Mouse (Mus musculus) liver, adult 2 months (tissue): ENCODE measurements around the gene E130308A19Rik. TPM values are rescaled to one million over a fixed set of nuclear protein-coding genes. Genes with fewer than 3 reads are reported as not detected.

Experiments used
- DNase-seq: peaks from one replicate; pipeline ENCODE4 v3.0.0-alpha.2; 2011; ENCODE audit warnings: low read depth, low spot score; ENCODE audit errors: extremely low read depth
- H3K27ac ChIP-seq: fragments of 200-500 bp; replicated peaks from 2 replicates; pipeline ENCODE4 v1.5.1; 2012; ENCODE audit warnings: low read depth, mild to moderate bottlenecking, control low read depth, inconsistent platforms, low read length; ENCODE audit not compliant: insufficient read depth
- H3K27me3 ChIP-seq: fragments of 200-500 bp; 2 replicates; pipeline ENCODE4 v1.6.1; 2012; ENCODE audit warnings: mild to moderate bottlenecking, moderate library complexity, low read length, inconsistent platforms; ENCODE audit not compliant: control insufficient read depth, insufficient read depth
- H3K36me3 ChIP-seq: fragments of 200-500 bp; 2 replicates; pipeline ENCODE4 v1.6.1; 2012; ENCODE audit warnings: low read length, inconsistent platforms; ENCODE audit not compliant: control insufficient read depth, insufficient read depth
- H3K4me1 ChIP-seq: fragments of 200-500 bp; 2 replicates; pipeline ENCODE4 v1.6.1; 2011; ENCODE audit warnings: low read length; ENCODE audit not compliant: control insufficient read depth, insufficient read depth
- H3K4me3 ChIP-seq: fragments of 200-500 bp; 2 replicates; pipeline ENCODE4 v1.5.1; 2011; ENCODE audit warnings: low read depth, mild to moderate bottlenecking, control low read depth, low read length, moderate library complexity; ENCODE audit not compliant: insufficient read depth
- H3K79me2 ChIP-seq: fragments of 200-500 bp; 2 replicates; pipeline ENCODE4 v1.6.1; 2012; ENCODE audit warnings: inconsistent platforms, mild to moderate bottlenecking, low read length, moderate library complexity; ENCODE audit not compliant: control insufficient read depth, insufficient read depth
- H3K9ac ChIP-seq: fragments of 200-500 bp; 2 replicates; pipeline ENCODE4 v1.6.1; 2012; ENCODE audit warnings: low read depth, mild to moderate bottlenecking, control low read depth, inconsistent platforms, low read length
- CTCF ChIP-seq: fragments of 200-500 bp; IDR thresholded peaks from 2 replicates; pipeline ENCODE4 v1.5.1; 2011; ENCODE audit warnings: low read depth, low read length, control low read depth
- POLR2A ChIP-seq: fragments of 200-500 bp; IDR thresholded peaks from 2 replicates; pipeline ENCODE4 v1.6.1; 2011; ENCODE audit warnings: low read length, control low read depth; ENCODE audit not compliant: insufficient read depth; ENCODE audit errors: extremely low read depth
- WGBS: fragments of 180-500 bp; shearing (Covaris S2); methylation state at CpG from one replicate; pipeline ENCODE4 v1.1.7; 2018; 5-methylcytosine and 5-hydroxymethylcytosine counted together
- polyA plus RNA-seq: library from polyadenylated mRNA; depleted of rRNA; stranded (reverse); fragments of >200 nt; gene quantifications from 2 replicates; pipeline ENCODE4 v1.2.3, GENCODE M21; 2012
- total RNA-seq: library from RNA; depleted of rRNA; stranded (reverse); fragments of >200 nt; gene quantifications from 2 replicates; pipeline ENCODE4 v1.2.3, GENCODE M21; 2014

The E130308A19Rik gene
- total and polyA plus RNA-seq, 2 experiments: 1.5 to 2.6 TPM

DNA sequence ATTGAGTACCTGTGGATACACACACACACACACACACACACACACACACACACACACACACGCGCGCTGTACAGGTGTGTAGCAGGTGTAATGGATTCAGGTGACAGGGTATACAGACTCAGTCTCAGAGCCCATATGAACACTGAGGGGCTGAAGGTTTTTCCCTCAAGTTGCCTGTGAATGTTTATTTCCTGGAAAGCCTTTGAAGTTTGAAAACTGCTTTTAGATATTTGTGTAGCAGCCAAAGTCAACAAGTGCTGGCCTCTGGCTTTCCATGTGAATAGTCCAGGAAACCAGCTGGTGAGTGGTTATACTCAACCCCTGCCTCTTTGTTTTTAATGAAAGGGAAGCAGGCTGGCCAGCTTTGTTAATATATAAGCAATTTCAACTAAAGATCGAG is 91.3 kb downstream of the E130308A19Rik start:
- TF ChIP-seq CTCF: no peak
- TF ChIP-seq POLR2A: no peak
- Histone ChIP-seq H3K27me3 (no peaks in the 10 kb centered on the region), H3K36me3 (no peaks in the 10 kb centered on the region), H3K27ac (no peak overlapping the region), H3K4me3 (no peak overlapping the region), H3K9ac (no peak overlapping the region), H3K79me2 (no peaks in the 10 kb centered on the region; the same call in 1 of the 2 replicates), H3K4me1 (peaks cover 2% of the 10 kb centered on the region)
- WGBS: 35% methylated on average over 4 of the region's 4 CpGs
- peak; percentile 83 for DNase-seq

DNA sequence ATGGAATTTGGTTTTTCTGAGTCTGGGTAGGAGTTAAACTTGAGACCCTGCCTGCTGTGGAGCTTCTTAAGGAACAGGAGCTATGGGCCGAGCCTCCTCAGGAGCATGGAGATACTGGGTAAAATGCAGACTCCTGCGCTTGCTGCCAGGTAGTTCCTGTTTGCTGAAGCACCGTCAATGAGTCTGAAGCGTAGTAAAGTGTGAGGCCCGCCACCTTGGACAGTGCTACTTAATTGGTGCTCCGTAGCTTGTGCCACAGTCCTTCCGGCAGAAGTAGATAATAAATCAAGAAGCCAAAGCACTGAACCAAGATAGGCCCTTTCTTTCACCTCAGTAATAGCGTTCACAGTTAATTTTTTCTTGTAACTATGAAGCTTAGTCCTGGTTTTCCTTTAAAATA is 92.5 kb downstream of the E130308A19Rik start:
- 95% methylated on average over 8 of the region's 8 CpGs for WGBS
- no peak for TF ChIP-seq POLR2A
- no peak for TF ChIP-seq CTCF
- no peak for DNase-seq

DNA sequence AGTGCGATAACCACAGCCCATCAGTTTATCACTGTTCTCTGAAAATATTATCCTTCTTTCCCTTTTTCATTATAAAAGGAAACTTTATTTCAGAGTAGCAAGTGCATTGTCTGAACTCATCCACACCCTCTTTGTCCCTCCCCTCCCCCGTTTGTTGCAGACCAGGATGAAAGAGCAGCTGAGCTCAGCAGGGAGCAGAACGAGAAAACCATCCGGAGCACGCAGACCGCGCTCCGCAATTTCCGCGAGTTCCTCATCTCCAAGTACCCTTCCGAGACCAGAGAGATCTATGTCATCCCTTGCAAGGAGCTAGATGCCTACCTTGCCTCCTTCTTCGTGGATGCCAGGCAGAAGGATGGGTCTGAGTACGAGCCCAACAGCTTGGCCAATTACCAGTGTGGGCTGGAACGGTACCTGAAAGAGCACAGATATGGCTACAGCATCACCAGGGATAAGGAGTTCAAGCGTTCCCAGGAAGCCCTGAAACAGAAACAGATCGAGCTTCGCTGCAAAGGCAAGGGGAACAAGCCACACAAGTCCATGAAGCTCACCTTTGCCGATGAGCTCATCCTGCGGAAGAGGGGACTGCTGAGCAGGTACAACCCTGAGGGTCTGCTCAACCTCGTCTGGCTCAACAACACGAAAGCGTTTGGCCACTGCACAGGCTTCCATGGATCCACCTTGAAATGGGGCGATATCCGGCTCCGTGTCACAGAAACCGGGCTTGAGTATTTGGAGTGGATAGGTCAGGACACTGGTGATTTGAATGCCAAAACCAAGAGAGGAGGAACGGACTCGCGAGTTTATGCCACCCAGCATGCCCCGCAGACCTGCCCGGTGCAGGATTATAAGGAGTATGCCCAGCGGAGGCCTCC is 93.7 kb downstream of the E130308A19Rik start:
- no peak overlapping the region for H3K27ac ChIP-seq
- 96% methylated on average over 32 of the region's 32 CpGs for WGBS
- no peak overlapping the region for H3K9ac ChIP-seq
- H3K36me3 ChIP-seq: no peaks in the 10 kb centered on the region
- DNase-seq: no peak
- no peaks in the 10 kb centered on the region for H3K27me3 ChIP-seq
- no peak for TF ChIP-seq CTCF
- no peak for TF ChIP-seq POLR2A
- H3K4me1 ChIP-seq: peaks cover 2% of the 10 kb centered on the region
- no peak overlapping the region for H3K4me3 ChIP-seq
- no peaks in the 10 kb centered on the region for H3K79me2 ChIP-seq

More for the DNA sequence above, 92.5 kb downstream of the E130308A19Rik start:
- Histone ChIP-seq H3K4me3 (no peak overlapping the region), H3K27ac (no peak overlapping the region), H3K4me1 (peaks cover 2% of the 10 kb centered on the region), H3K36me3 (no peaks in the 10 kb centered on the region), H3K79me2 (no peaks in the 10 kb centered on the region), H3K27me3 (no peaks in the 10 kb centered on the region), H3K9ac (no peak overlapping the region)

DNA sequence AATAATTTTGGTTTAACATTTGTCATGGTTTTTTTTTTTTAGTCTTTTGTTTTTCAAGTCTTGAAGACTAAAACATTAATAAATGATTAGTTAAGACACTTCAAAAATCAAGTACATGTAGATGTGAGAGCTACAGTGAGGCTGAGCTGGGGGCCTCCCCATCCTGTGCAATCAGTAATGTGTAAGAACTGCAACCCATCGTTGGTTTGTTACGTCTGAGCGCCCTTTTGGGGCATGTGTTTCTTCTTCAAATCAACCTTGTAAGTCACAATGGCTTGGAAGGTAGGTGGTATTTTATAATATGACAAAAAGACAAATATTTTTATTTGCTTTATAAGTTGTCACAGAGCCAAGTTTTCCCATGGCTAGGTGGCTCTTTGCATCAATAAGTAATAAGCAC is 95.8 kb downstream of the E130308A19Rik start:
- Histone ChIP-seq H3K79me2 (no peaks in the 10 kb centered on the region), H3K27me3 (no peaks in the 10 kb centered on the region), H3K4me3 (no peak overlapping the region), H3K36me3 (no peaks in the 10 kb centered on the region), H3K27ac (no peak overlapping the region), H3K4me1 (peaks cover 2% of the 10 kb centered on the region), H3K9ac (no peak overlapping the region)
- TF ChIP-seq POLR2A (no peak), CTCF (no peak)
- WGBS: 94% methylated on average over 3 of the region's 3 CpGs
- no peak for DNase-seq

DNA sequence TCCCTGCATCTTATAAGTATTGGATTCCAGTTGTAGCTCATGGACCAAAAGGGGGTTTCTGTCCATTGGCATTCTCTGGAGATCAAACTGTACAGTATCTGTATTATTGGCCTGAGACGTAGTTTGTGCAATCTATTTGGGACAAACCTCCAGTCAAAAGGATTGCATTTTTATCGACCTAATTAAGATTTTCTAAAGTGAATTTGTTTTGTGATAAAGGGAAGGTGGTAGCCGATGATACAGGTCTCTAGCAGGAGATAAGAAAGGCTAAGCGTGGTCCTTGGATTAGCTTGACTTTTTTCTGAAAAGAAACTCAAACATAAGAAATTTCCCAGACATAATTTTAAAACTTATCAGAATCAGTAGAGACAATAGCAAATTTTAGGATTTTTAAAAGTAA is 99.6 kb downstream of the E130308A19Rik start:
- H3K4me3 ChIP-seq: no peak overlapping the region
- WGBS: 58% methylated on average over 4 of the region's 4 CpGs
- no peak for DNase-seq
- no peaks in the 10 kb centered on the region for H3K36me3 ChIP-seq
- no peak for TF ChIP-seq POLR2A
- TF ChIP-seq CTCF: no peak
- H3K4me1 ChIP-seq: no peaks in the 10 kb centered on the region
- no peak overlapping the region for H3K9ac ChIP-seq
- H3K27ac ChIP-seq: no peak overlapping the region
- no peaks in the 10 kb centered on the region for H3K79me2 ChIP-seq
- H3K27me3 ChIP-seq: no peaks in the 10 kb centered on the region

DNA sequence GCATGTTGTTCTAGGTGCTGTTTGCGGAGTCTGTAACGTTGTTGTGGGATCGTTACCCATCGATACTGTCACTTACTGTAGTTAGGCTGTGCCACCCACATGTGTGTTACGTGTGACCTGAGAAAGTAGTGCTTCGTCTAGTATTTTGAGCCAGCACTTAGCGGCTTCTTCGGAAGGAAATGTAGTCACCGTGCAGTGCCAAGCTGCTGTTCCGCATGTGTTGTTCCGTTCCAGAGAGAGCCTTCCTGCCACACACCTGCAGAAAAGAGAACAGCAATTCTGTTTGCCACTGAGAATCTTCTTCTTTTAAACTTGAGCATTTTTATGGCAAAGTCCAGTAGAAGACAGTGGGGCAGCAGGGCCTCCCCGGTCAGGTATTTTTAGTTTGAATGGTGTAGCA is 100.5 kb downstream of the E130308A19Rik start:
- Histone ChIP-seq H3K27me3 (no peaks in the 10 kb centered on the region), H3K36me3 (no peaks in the 10 kb centered on the region), H3K27ac (no peak overlapping the region), H3K4me1 (no peaks in the 10 kb centered on the region), H3K4me3 (no peak overlapping the region), H3K79me2 (no peaks in the 10 kb centered on the region), H3K9ac (no peak overlapping the region)
- TF ChIP-seq POLR2A (no peak), CTCF (no peak)
- no peak for DNase-seq
- WGBS: 92% methylated on average over 12 of the region's 12 CpGs
